Mouse (Mus musculus): ENCODE data around the gene Rpl4.

DNA sequence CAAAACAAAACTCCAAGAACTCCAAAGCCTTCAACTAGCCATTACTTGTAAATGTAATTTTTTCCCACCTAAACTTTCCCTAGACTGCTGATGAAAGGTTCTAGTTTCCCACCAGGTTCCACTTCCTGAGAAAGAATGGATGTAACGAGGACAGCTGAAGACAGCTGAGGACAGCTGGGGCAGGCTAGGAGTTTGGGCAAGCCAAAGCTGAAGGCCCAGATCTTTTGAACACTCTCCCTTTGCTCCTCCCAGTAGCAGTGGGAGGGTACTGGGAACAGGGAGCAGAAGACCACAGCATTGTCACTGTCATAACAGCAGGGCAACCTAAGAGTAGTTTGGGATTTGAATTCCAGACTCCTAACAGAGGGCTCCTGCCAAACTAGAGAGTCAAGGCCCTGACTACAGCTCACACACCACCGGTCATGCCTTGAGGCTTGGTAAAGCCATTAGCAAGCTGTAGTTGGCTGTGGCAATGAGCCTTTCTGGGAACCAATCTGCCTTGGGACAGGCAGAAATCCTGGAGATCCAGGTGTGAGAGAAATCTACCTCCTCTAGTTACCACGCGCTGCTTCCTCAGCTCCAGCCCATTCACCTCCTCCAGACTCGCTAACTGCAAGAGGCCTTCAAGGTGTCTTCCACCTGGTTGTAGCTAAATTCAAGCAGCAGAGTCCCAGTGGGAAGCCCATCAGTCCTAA, 25.0 kb downstream of the Rpl4 start:
- no peak for TF ChIP-seq POLR2A (IDR thresholded peaks at IDR 0.05; ENCODE audit: insufficient read depth, low read depth, low read length)
- TF ChIP-seq CTCF (IDR thresholded peaks at IDR 0.05; ENCODE audit: insufficient read depth, low read depth, low read length): no peak
